Mouse (Mus musculus): Measurements from ENCODE around the gene Tlcd2. TPM values are rescaled to one million over a fixed set of nuclear protein-coding genes. Genes with fewer than 3 reads are reported as not detected.

Gene Tlcd2
- total and polyA plus RNA-seq, 3 experiments: 0.40 to 0.81 TPM; not detected in 1

GRCm38 (mm10) chr11:75459751-75460102 lies 1.8 kb upstream of the Tlcd2 start:
- Histone ChIP-seq H3K4me1 (ENCODE audit: control insufficient read depth in 1 of 2, insufficient read depth in 2 of 2) (peaks cover 31 to 78% of the 10 kb centered on the region in 2 experiments), H3K9ac (ENCODE audit: insufficient read depth, low read depth) (peak overlapping the region; percentile 71), H3K27me3 (replicated peaks) (no peaks in the 10 kb centered on the region), H3K79me2 (replicated peaks; ENCODE audit: control insufficient read depth, extremely low read depth, insufficient read depth, poor library complexity, severe bottlenecking) (peaks cover 10% of the 10 kb centered on the region; the same call in 1 of the 2 replicates), H3K9me3 (replicated peaks; ENCODE audit: low read length) (no peaks in the 10 kb centered on the region), H3K27ac (ENCODE audit: insufficient read depth, low read depth) (peak overlapping the region; percentile 98), H3K36me3 (replicated peaks in 1 of 2; ENCODE audit: control insufficient read depth in 1 of 2, insufficient read depth in 1 of 2, low read length in 1 of 2) (peaks cover 8 to 12% of the 10 kb centered on the region in 2 experiments), H3K4me3 (replicated peaks in 1 of 3; ENCODE audit: low read depth in 2 of 3, low read length in 2 of 3, poor library complexity in 1 of 3) (peak overlapping the region; percentile 34 to 83 (median 42)), H3K4me2 (ENCODE audit: insufficient read depth, low read depth, poor library complexity, severe bottlenecking) (peak overlapping the region; percentile 97)
- dilution Hi-C loops (cut with MboI; ENCODE audit: extremely low pct_ligation_motif_present, extremely low pct_unique_long_range_greater_than_20kb, low sequenced_read_pairs): no loop called here
- DNase-seq (ENCODE audit: extremely low read depth): no peak
- in situ Hi-C loops (cut with MboI; ENCODE audit: low pct_ligation_motif_present, low pct_unique_long_range_greater_than_20kb, low sequenced_read_pairs): loop anchor here (5.0 kb wide), 1 partner anchor 47 kb away; no protein-coding TSS in a partner anchor
- TF ChIP-seq JUND (conservative IDR thresholded peaks at IDR 0.05; ENCODE audit: low read depth, low read length) (no peak), CHD2 (IDR thresholded peaks at IDR 0.05; ENCODE audit: low read length) (no peak), UBTF (IDR thresholded peaks at IDR 0.05; ENCODE audit: low read depth, low read length) (peak; percentile 9; the same call in 1 of the 2 replicates), MYC (IDR thresholded peaks at IDR 0.05; ENCODE audit: low read depth, low read length) (no peak)

GRCm38 (mm10) chr11:75460103-75460843 lies 1.2 kb upstream of the Tlcd2 start:
- H3K79me2 ChIP-seq (replicated peaks; ENCODE audit: control insufficient read depth, extremely low read depth, insufficient read depth, poor library complexity, severe bottlenecking): peaks cover 10% of the 10 kb centered on the region; the same call in 1 of the 2 replicates
- DNase-seq (ENCODE audit: extremely low read depth): peak; percentile 100
- H3K27me3 ChIP-seq (replicated peaks): no peaks in the 10 kb centered on the region
- peak overlapping the region; percentile 98 for H3K27ac ChIP-seq (ENCODE audit: insufficient read depth, low read depth)
- peaks cover 3% of the 10 kb centered on the region for H3K9me3 ChIP-seq (replicated peaks; ENCODE audit: low read length)
- dilution Hi-C loops (cut with MboI; ENCODE audit: extremely low pct_ligation_motif_present, extremely low pct_unique_long_range_greater_than_20kb, low sequenced_read_pairs) (no loop called here), in situ Hi-C loops (cut with MboI; ENCODE audit: low pct_ligation_motif_present, low pct_unique_long_range_greater_than_20kb, low sequenced_read_pairs) (no loop called here)
- peak overlapping the region; percentile 35 to 83 (median 63) for H3K4me3 ChIP-seq (replicated peaks in 1 of 3; ENCODE audit: low read depth in 2 of 3, low read length in 2 of 3, poor library complexity in 1 of 3)
- H3K9ac ChIP-seq (ENCODE audit: insufficient read depth, low read depth): peak overlapping the region; percentile 100
- peaks cover 14 to 18% of the 10 kb centered on the region in 2 experiments for H3K36me3 ChIP-seq (replicated peaks in 1 of 2; ENCODE audit: control insufficient read depth in 1 of 2, insufficient read depth in 1 of 2, low read length in 1 of 2)
- peaks cover 32 to 78% of the 10 kb centered on the region in 2 experiments for H3K4me1 ChIP-seq (ENCODE audit: control insufficient read depth in 1 of 2, insufficient read depth in 2 of 2)
- peak overlapping the region; percentile 97 for H3K4me2 ChIP-seq (ENCODE audit: insufficient read depth, low read depth, poor library complexity, severe bottlenecking)
- peak; percentile 84 for TF ChIP-seq MAZ (IDR thresholded peaks at IDR 0.05; ENCODE audit: low read depth, low read length)
- TF ChIP-seq POLR2AphosphoS2 (IDR thresholded peaks at IDR 0.05; ENCODE audit: low read depth, low read length): peak; percentile 95
- TF ChIP-seq USF1 (IDR thresholded peaks at IDR 0.05; ENCODE audit: low read depth, low read length): no peak
- TF ChIP-seq UBTF (IDR thresholded peaks at IDR 0.05; ENCODE audit: low read depth, low read length): 0 out of 2 replicates have a peak, but pooled peaks have one; percentile 0
- TF ChIP-seq PAX5 (IDR thresholded peaks at IDR 0.05; ENCODE audit: low read length): no peak
- TF ChIP-seq ZMIZ1 (IDR thresholded peaks at IDR 0.05; ENCODE audit: low read depth, low read length): peak; percentile 76; the same call in 1 of the 2 replicates
- TF ChIP-seq ETS1 (conservative IDR thresholded peaks at IDR 0.05; ENCODE audit: low read depth, low read length): peak; percentile 100
- TF ChIP-seq NRF1 (IDR thresholded peaks at IDR 0.05; ENCODE audit: low read depth, low read length): peak; percentile 55; the same call in 1 of the 2 replicates
- TF ChIP-seq KAT2A (IDR thresholded peaks at IDR 0.05; ENCODE audit: insufficient replicate concordance, low read length): peak; percentile 78; the same call in 1 of the 2 replicates
- peak; percentile 84 for TF ChIP-seq BHLHE40 (IDR thresholded peaks at IDR 0.05; ENCODE audit: low read depth, low read length)
- TF ChIP-seq RCOR1 (conservative IDR thresholded peaks at IDR 0.05; ENCODE audit: low read depth, low read length): peak; percentile 84
- no peak for TF ChIP-seq CTCF (conservative IDR thresholded peaks at IDR 0.05 in 1 of 2, IDR thresholded peaks at IDR 0.05 in 1 of 2; ENCODE audit: low read depth in 2 of 2, low read length in 2 of 2)
- peak; percentile 57; the same call in 1 of the 2 replicates for TF ChIP-seq E2F4 (IDR thresholded peaks at IDR 0.05; ENCODE audit: insufficient replicate concordance, low read depth, low read length)
- peak; percentile 99 for TF ChIP-seq MAFK (IDR thresholded peaks at IDR 0.05; ENCODE audit: insufficient replicate concordance, low read length)
- peak; percentile 77 for TF ChIP-seq IRF4 (IDR thresholded peaks at IDR 0.05; ENCODE audit: low read depth, low read length)
- TF ChIP-seq SMC3 (IDR thresholded peaks at IDR 0.05; ENCODE audit: low read depth, low read length): peak; percentile 15; the same call in 1 of the 2 replicates
- peak; percentile 54 for TF ChIP-seq MAX (IDR thresholded peaks at IDR 0.05; ENCODE audit: low read length)
- peak; percentile 99 for TF ChIP-seq SIN3A (IDR thresholded peaks at IDR 0.05; ENCODE audit: low read length)
- TF ChIP-seq ZC3H11A (IDR thresholded peaks at IDR 0.05; ENCODE audit: low read depth, low read length): no peak
- TF ChIP-seq MXI1 (IDR thresholded peaks at IDR 0.05; ENCODE audit: low read depth, low read length): peak; percentile 82
- TF ChIP-seq POLR2A (IDR thresholded peaks at IDR 0.05; ENCODE audit: low read depth, low read length): peak; percentile 44
- TF ChIP-seq CHD2 (IDR thresholded peaks at IDR 0.05; ENCODE audit: low read length): peak; percentile 94
- TF ChIP-seq CHD1 (IDR thresholded peaks at IDR 0.05; ENCODE audit: low read depth, low read length): 0 out of 2 replicates have a peak, but pooled peaks have one; percentile 76
- TF ChIP-seq TCF12 (IDR thresholded peaks at IDR 0.05; ENCODE audit: low read depth, low read length): peak; percentile 85
- TF ChIP-seq EP300 (IDR thresholded peaks at IDR 0.05; ENCODE audit: low read length): peak; percentile 89
- TF ChIP-seq ZKSCAN1 (IDR thresholded peaks at IDR 0.05; ENCODE audit: borderline replicate concordance, low read depth, low read length): no peak
- TF ChIP-seq MEF2A (IDR thresholded peaks at IDR 0.05; ENCODE audit: borderline replicate concordance, low read depth, low read length): peak; percentile 89
- TF ChIP-seq TBP (conservative IDR thresholded peaks at IDR 0.05; ENCODE audit: low read depth, low read length): peak; percentile 76
- peak; percentile 47; the same call in 1 of the 2 replicates for TF ChIP-seq JUN (IDR thresholded peaks at IDR 0.05; ENCODE audit: insufficient read depth, low read depth, low read length)
